Mouse (Mus musculus) embryonic facial prominence, embryonic 11.5 days (tissue): ENCODE measurements around the gene Top2a. TPM values are rescaled to one million over a fixed set of nuclear protein-coding genes. Genes with fewer than 3 reads are reported as not detected.

Experiments
- ATAC-seq: fragments of 200-750 bp; cut with Nextera tagmentation; replicated peaks from 2 replicates; pipeline ENCODE4 v1.8.0; 2017; ENCODE audit warnings: low read depth; ENCODE audit not compliant: insufficient number of reproducible peaks, low FRiP score, low TSS enrichment
- DNase-seq: peaks from one replicate; pipeline ENCODE4 v3.0.0-alpha.2; 2015; ENCODE audit warnings: low spot score
- H3K27ac ChIP-seq: fragments of 300-500 bp; sonication (generic); replicated peaks from 2 replicates; pipeline ENCODE4 v1.5.1; 2014; ENCODE audit warnings: mild to moderate bottlenecking, low read depth, low read length, control low read depth
- H3K27me3 ChIP-seq: fragments of 300-500 bp; sonication (generic); 2 replicates; pipeline ENCODE4 v1.6.1; 2014; ENCODE audit warnings: mild to moderate bottlenecking, low read length, moderate library complexity, mixed read lengths; ENCODE audit not compliant: control insufficient read depth, insufficient read depth
- H3K36me3 ChIP-seq: fragments of 300-500 bp; sonication (generic); replicated peaks from 2 replicates; pipeline ENCODE4 v1.6.1; 2014; ENCODE audit warnings: low read depth, mild to moderate bottlenecking, low read length, moderate library complexity, mixed read lengths; ENCODE audit not compliant: control insufficient read depth, insufficient read depth
- H3K4me1 ChIP-seq: fragments of 300-500 bp; sonication (generic); 2 replicates; pipeline ENCODE4 v1.6.1; 2014; ENCODE audit warnings: low read length, mixed read lengths; ENCODE audit not compliant: control insufficient read depth, insufficient read depth
- H3K4me2 ChIP-seq: fragments of 300-500 bp; sonication (generic); 2 replicates; pipeline ENCODE4 v1.6.1; 2014; ENCODE audit warnings: low read depth, mild to moderate bottlenecking, control low read depth, low read length, moderate library complexity
- H3K4me3 ChIP-seq: fragments of 300-500 bp; sonication (generic); 2 replicates; pipeline ENCODE4 v1.5.1; 2014; ENCODE audit warnings: low read depth, low read length, control low read depth
- H3K9ac ChIP-seq: fragments of 300-500 bp; sonication (generic); replicated peaks from 2 replicates; pipeline ENCODE4 v1.6.1; 2014; ENCODE audit warnings: mild to moderate bottlenecking, control low read depth, low read length
- H3K9me3 ChIP-seq: fragments of 300-500 bp; sonication (generic); replicated peaks from 2 replicates; pipeline ENCODE4 v1.6.1; 2016; ENCODE audit warnings: mild to moderate bottlenecking, low read length, inconsistent platforms, mixed read lengths; ENCODE audit not compliant: control insufficient read depth
- WGBS: fragments of 180-500 bp; shearing (Covaris S2); extraction: QIAGEN DNeasy Blood & Tissue Kit; methylation state at CpG from one replicate; pipeline ENCODE4 v1.1.7; 2014; 5-methylcytosine and 5-hydroxymethylcytosine counted together
- polyA plus RNA-seq: library from polyadenylated mRNA; unstranded; fragments of >200 nt; fragmentation: Nextera tagmentation; extraction: Ambion mirVana; gene quantifications from 2 replicates; pipeline ENCODE4 v1.2.1, GENCODE M21; 2014

The Top2a gene
- polyA plus RNA-seq: 397 and 439 TPM in 2 replicates

- no peaks in the 10 kb centered on the region; the same call in 1 of the 2 replicates for H3K4me1 ChIP-seq
- H3K4me2 ChIP-seq: peak within 1 kb of the TSS; percentile 52
- no peaks in the 10 kb centered on the region for H3K27me3 ChIP-seq
- ATAC-seq (peak; percentile 91), DNase-seq (peak; percentile 98)
- H3K9ac ChIP-seq: peak within 1 kb of the TSS; percentile 88
- H3K9me3 ChIP-seq: no peaks in the 10 kb centered on the region
- peak within 1 kb of the TSS; percentile 68 for H3K27ac ChIP-seq
- H3K4me3 ChIP-seq: peak within 1 kb of the TSS; percentile 68
- WGBS: under 1% methylated on average over 54 of the region's 54 CpGs
- H3K36me3 ChIP-seq: peaks cover 7% of the 10 kb centered on the region
Measured at GRCm38 (mm10) chr11:99023500-99024467, at the start of gene Top2a. TSS of gene Top2a (minus strand) at chr11:99024189.

- H3K27me3 ChIP-seq: no peaks in the 10 kb centered on the region
- peak overlapping the region; percentile 43; the same call in 1 of the 2 replicates for H3K27ac ChIP-seq
- H3K36me3 ChIP-seq: no peaks in the 10 kb centered on the region
- no peak overlapping the region for H3K9ac ChIP-seq
- no peaks in the 10 kb centered on the region for H3K9me3 ChIP-seq
- peaks cover 18% of the 10 kb centered on the region for H3K4me1 ChIP-seq
- WGBS: 51% methylated on average over 5 of the region's 5 CpGs
- no peak for ATAC-seq
- no peak for DNase-seq
- no peak overlapping the region for H3K4me3 ChIP-seq
- H3K4me2 ChIP-seq: no peak overlapping the region
Measured at GRCm38 (mm10) chr11:99073781-99074180, 49.8 kb upstream of the Top2a start.

GRCm38 (mm10) chr11:99071866-99072265 lies 47.9 kb upstream of the Top2a start:
- 3% methylated on average over 6 of the region's 6 CpGs for WGBS
- Histone ChIP-seq H3K27ac (peak overlapping the region; percentile 88), H3K4me1 (peaks cover 12% of the 10 kb centered on the region), H3K27me3 (no peaks in the 10 kb centered on the region), H3K4me3 (no peak overlapping the region), H3K36me3 (no peaks in the 10 kb centered on the region), H3K9me3 (no peaks in the 10 kb centered on the region), H3K4me2 (no peak overlapping the region; the same call in 1 of the 2 replicates), H3K9ac (no peak overlapping the region)
- DNase-seq (peak; percentile 95), ATAC-seq (peak; percentile 93)

- no peaks in the 10 kb centered on the region for H3K27me3 ChIP-seq
- no peaks in the 10 kb centered on the region for H3K9me3 ChIP-seq
- H3K27ac ChIP-seq: no peak overlapping the region
- DNase-seq (no peak), ATAC-seq (no peak)
- no peak overlapping the region for H3K4me3 ChIP-seq
- peaks cover 7% of the 10 kb centered on the region for H3K4me1 ChIP-seq
- 85% methylated on average over 5 of the region's 5 CpGs for WGBS
- no peaks in the 10 kb centered on the region for H3K36me3 ChIP-seq
- no peak overlapping the region for H3K4me2 ChIP-seq
- H3K9ac ChIP-seq: no peak overlapping the region
Measured at GRCm38 (mm10) chr11:99068455-99068854, 44.5 kb upstream of the Top2a start.

GRCm38 (mm10) chr11:99067591-99067990 lies 43.6 kb upstream of the Top2a start:
- DNase-seq: no peak
- H3K4me1 ChIP-seq: peaks cover 7% of the 10 kb centered on the region
- H3K36me3 ChIP-seq: no peaks in the 10 kb centered on the region
- H3K9ac ChIP-seq: no peak overlapping the region
- ATAC-seq: no peak
- 77% methylated on average over 8 of the region's 8 CpGs for WGBS
- no peaks in the 10 kb centered on the region for H3K9me3 ChIP-seq
- H3K4me2 ChIP-seq: no peak overlapping the region
- no peak overlapping the region for H3K27ac ChIP-seq
- H3K27me3 ChIP-seq: no peaks in the 10 kb centered on the region
- no peak overlapping the region for H3K4me3 ChIP-seq

- no peak overlapping the region for H3K27ac ChIP-seq
- ATAC-seq: 0 out of 2 replicates have a peak, but pooled peaks have one; percentile 17
- peaks cover under 1% of the 10 kb centered on the region; the same call in 1 of the 2 replicates for H3K4me1 ChIP-seq
Measured at GRCm38 (mm10) chr11:99065979-99066378, 42.0 kb upstream of the Top2a start.

GRCm38 (mm10) chr11:99065353-99065752 lies 41.4 kb upstream of the Top2a start:
- H3K36me3 ChIP-seq: no peaks in the 10 kb centered on the region
- no peaks in the 10 kb centered on the region for H3K9me3 ChIP-seq
- no peak overlapping the region; the same call in 1 of the 2 replicates for H3K9ac ChIP-seq
- 51% methylated on average over 3 of the region's 3 CpGs for WGBS
- no peak overlapping the region for H3K4me2 ChIP-seq
- DNase-seq (no peak), ATAC-seq (no peak)
- no peak overlapping the region for H3K4me3 ChIP-seq
- H3K27ac ChIP-seq: no peak overlapping the region
- H3K4me1 ChIP-seq: no peaks in the 10 kb centered on the region; the same call in 1 of the 2 replicates
- H3K27me3 ChIP-seq: no peaks in the 10 kb centered on the region

More at GRCm38 (mm10) chr11:99065979-99066378, 42.0 kb upstream of the Top2a start:
- Histone ChIP-seq H3K4me2 (no peak overlapping the region), H3K36me3 (no peaks in the 10 kb centered on the region), H3K9me3 (no peaks in the 10 kb centered on the region), H3K9ac (no peak overlapping the region; the same call in 1 of the 2 replicates), H3K27me3 (no peaks in the 10 kb centered on the region), H3K4me3 (no peak overlapping the region)
- 21% methylated on average over 2 of the region's 2 CpGs for WGBS
- peak; percentile 90 for DNase-seq
